Mouse (Mus musculus) spleen, adult 12 weeks (tissue): ENCODE measurements around the gene Cacna1d.
A peak's percentile ranks its signal among the peaks of the same experiment; 100 is the strongest.

Experiments
- DNase-seq: peaks from one replicate; pipeline ENCODE4 v3.0.0; 2022; ENCODE audit warnings: low spot score

Cacna1d gene

GRCm38 (mm10) chr14:30204526-30204925 lies 286.7 kb downstream of the Cacna1d start:
- no peak for DNase-seq

GRCm38 (mm10) chr14:30200310-30200709 lies 290.9 kb downstream of the Cacna1d start:
- DNase-seq = no peak

DNA sequence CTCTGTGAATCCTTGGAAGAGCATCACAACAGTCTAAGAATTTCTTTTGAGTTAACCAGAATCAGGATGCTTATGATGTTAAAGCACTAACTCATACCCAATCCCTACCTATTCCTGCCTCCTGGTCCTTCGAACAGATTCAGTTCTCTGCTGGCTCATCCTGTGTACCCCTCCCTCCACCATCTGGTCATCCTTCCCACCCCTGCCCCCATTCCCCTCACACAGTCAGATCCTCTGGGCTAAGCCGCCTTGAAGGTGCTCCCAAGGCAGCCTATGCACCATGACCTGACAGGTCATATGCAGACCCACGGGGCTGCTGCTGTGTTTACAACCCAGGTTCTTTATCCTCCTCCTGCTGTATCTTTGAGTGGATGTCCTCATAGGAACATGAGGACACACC lies 292.4 kb downstream of the Cacna1d start:
- no peak for DNase-seq

GRCm38 (mm10) chr14:30198116-30198515 lies 293.1 kb downstream of the Cacna1d start:
- DNase-seq = no peak

- no peak for DNase-seq
Observed at GRCm38 (mm10) chr14:30196959-30197358, 294.3 kb downstream of the Cacna1d start.

DNA sequence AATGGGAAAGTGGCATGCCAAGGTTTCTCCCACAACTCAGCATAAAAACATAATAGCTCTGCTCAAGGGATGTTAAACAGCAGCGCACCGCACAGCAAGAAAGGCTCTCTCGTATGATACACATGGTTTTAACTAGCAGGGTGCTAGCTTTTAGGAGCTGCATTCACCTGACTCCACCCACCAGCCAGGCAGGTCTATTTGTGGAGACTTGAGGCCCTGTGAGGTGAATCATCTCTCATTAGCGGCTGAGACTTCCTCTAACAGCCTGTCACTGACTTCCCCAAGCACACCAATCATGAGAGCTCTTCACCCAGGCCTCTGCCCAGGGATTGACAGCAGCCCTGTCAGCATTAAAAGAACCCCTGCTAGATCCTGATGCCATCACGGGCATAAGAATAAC lies 295.0 kb downstream of the Cacna1d start:
- DNase-seq = peak; percentile 5

- DNase-seq = no peak
Observed at GRCm38 (mm10) chr14:30190308-30190971, 300.8 kb downstream of the Cacna1d start.

- no peak for DNase-seq
Observed at GRCm38 (mm10) chr14:30185616-30186274, 305.5 kb downstream of the Cacna1d start.

DNA sequence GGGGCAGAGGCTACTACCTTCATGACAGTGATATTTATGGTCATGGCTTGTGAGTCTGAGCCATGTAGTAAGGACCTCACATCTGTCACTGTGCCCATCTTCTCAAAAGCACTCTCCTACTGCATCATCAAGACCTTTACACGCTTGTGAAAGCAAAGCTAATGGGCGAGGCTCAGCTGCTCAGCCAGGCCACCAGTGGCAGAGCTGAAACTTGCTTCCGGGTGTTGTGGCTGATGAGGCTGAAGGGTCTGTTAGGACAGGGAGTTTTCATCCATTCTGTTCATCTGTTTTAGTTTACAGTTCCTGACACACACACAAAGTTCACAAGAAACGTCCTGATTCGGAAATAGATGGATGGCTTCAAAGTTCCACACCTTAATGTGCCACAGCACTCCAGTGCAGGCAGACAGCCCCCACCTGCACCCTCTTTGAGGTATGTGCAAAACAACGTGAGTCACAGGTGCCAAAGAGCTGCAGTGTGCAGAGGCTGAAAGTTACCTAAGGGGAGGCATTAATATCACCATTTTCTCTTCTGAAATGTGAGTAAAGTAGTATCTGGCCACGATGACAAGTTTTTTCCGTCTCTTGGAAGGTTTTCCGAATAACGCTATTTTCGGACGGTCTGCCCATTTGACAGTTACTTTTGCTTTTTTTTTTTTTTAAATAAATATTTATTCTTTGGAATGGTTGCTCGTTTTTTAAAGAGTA lies 306.7 kb downstream of the Cacna1d start:
- DNase-seq = no peak

GRCm38 (mm10) chr14:30184013-30184412 lies 307.2 kb downstream of the Cacna1d start:
- no peak for DNase-seq

GRCm38 (mm10) chr14:30182624-30183524 lies 308.4 kb downstream of the Cacna1d start:
- no peak for DNase-seq

GRCm38 (mm10) chr14:30178306-30178705 lies 312.9 kb downstream of the Cacna1d start:
- no peak for DNase-seq

DNA sequence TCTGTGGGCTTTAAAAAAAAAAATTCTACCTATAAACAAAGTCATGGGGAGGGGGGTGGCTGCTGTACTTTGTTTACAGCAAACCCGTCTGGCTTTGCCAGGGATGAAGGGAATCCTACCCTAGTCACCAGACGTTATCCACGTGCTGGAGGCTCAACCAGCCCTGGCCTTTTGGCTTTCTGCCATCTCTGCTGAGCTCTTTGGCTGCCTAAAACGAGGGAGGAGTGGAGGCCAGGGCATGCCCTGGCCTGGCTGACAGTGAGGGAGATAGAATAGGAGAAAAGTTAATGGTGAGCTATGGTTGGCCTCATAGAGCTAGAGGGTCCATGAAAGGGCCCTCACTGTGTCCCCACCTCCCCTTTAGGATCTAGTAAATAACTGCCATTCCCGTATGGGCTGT lies 313.4 kb downstream of the Cacna1d start:
- DNase-seq = no peak

GRCm38 (mm10) chr14:30175362-30175761 lies 315.9 kb downstream of the Cacna1d start:
- no peak for DNase-seq

DNA sequence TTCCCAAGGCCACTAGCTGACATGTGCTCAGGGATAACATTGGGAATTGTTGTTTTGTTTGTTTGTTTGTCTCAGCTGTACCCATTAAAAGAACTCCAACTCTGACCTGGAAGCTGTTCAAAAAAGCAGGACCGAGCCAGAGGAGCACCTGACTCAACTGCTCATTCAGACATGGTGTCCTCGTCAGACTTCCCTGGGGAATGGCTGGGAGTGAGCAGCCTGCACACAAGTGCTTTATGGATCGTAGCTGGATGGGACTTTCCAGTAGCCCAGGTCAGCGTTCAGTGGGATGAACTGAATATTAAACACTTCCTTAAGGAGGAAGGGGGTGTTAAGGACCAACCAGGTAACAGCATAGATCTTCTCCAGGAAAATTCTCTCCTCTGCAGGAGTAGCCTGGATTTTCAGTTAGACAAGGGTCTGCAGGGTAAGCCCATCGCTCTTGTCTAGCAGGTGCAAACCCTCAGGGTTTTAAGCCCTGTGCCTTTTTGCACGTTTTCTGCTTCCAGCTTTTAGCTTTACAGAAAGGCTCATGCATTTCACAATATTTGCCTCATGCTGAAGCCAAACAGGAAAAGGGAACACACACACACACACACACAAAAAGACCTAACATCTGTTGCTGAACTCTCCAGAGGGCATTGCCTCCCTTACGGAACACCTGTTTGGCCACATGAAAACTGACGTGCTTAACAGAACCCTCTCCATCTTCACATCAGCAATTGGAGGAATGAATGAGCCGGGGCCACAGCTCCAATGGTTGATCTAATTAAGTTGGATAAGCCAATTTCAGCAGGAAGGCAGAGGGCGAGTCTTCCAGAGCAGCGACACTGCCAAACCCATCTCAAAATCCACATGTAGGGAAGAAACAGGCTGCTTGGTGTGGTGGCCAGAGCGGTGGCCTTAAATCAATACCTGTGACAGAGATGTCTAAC lies 318.2 kb downstream of the Cacna1d start:
- no peak for DNase-seq

GRCm38 (mm10) chr14:30171593-30171992 lies 319.7 kb downstream of the Cacna1d start:
- no peak for DNase-seq

DNA sequence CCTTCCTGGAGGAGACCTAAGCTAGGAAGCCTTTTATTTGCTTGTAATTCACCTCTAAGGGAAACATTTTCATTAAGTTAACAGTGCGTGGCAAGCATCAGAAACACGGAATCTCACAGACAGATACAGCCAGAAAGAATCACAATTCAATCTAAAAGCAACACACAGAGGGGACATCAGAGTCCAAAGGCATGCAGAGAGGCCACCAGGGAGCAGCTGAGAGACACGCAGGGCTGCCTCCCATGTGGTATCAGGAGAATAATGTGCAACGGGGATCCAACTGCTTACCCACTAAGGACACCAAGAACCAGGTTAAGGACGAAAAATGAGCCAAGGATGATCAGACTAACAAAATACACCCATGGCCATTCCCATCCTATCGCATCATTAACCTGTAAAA lies 320.2 kb downstream of the Cacna1d start:
- DNase-seq = no peak

GRCm38 (mm10) chr14:30169455-30169854 lies 321.8 kb downstream of the Cacna1d start:
- DNase-seq = no peak

- DNase-seq = no peak
Observed at GRCm38 (mm10) chr14:30168902-30169301, 322.4 kb downstream of the Cacna1d start.

GRCm38 (mm10) chr14:30168387-30168786 lies 322.9 kb downstream of the Cacna1d start:
- DNase-seq = no peak

GRCm38 (mm10) chr14:30167606-30168005 lies 323.6 kb downstream of the Cacna1d start:
- no peak for DNase-seq
